13 mouse cellular contexts compared by ENCODE assay signal in the genomic region with DNA sequence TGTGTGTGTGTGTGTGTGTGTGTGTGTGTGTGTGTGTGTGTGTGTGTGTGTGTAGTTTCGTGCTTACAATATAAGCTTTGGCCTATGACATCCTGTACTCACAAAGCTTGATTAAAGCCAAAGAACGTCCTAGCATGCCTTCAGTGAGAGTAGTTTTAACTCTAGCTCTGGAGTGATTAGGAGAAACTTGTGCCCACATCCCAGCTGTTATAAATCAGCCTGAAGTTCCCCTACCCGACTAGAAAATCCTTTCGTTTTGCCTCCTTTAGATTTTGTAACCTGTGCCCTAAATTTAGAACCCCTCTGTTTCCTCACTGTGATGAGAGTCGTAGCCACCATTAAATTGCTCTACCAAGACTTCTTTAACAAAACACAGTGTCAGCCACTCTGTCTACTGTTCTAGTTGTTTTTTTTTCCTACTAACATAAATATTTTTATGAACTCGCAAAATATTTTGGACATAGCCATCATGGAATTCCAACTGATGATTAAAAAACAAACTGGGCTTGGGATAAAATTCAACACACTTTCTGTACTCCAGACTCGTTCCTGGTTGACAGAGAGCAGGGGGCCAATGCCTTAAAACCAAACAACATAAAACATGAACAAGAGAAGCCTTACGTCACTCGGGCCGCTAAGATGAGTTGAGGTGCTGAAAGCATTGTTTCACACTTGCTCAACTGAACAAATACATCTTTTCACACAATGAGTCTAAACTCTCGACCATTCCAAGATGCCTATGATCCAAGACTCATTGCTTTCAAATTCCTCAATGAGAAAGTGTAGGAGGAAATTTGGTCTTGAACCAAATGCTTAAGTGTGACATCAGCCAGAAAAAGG.
DNase-seq lines count a peak whose midpoint lies in the region; ATAC-seq and TF ChIP-seq lines count a peak whose summit lies in the region.
"Had no signal": no experiment of that assay in that cellular context is flagged by ENCODE, and none has a peak within 500 bp of the region (broad histone marks: within the 10 kb centered on the region; RNA-seq: fewer than 3 reads in every experiment).

No protein-coding gene starts in this region.

- WGBS in heart, embryonic 13.5 days, result 48% methylated on average over 11 of the region's 11 CpGs
- 64% methylated on average over 11 of the region's 11 CpGs for WGBS in heart, embryonic 10.5 days
- WGBS in liver, adult 2 months, result 68% methylated on average over 11 of the region's 11 CpGs
- 64% methylated on average over 11 of the region's 11 CpGs for WGBS in liver, embryonic 11.5 days
- 36% methylated on average over 11 of the region's 11 CpGs for WGBS in stomach, embryonic 15.5 days

- no peaks in the 10 kb centered on the region for H3K36me3 ChIP-seq in heart, embryonic 13.5 days
- H3K36me3 ChIP-seq in heart, embryonic 10.5 days, result no peaks in the 10 kb centered on the region
- H3K36me3 ChIP-seq in liver, adult 2 months (ENCODE audit: control insufficient read depth, insufficient read depth, low read length), result no peaks in the 10 kb centered on the region
- H3K36me3 ChIP-seq in liver, embryonic 11.5 days (ENCODE audit: control insufficient read depth, insufficient read depth, low read length), result no peaks in the 10 kb centered on the region
- no peaks in the 10 kb centered on the region for H3K36me3 ChIP-seq in stomach, embryonic 15.5 days
- H3K36me3 ChIP-seq: forebrain, embryonic 15.5 days; liver, embryonic 13.5 days; midbrain, embryonic 13.5 days had no signal

- DNase-seq in heart, embryonic 10.5 days (ENCODE audit: low spot score), result no peak
- DNase-seq in liver, adult 2 months (ENCODE audit: extremely low read depth, low read depth, low spot score), result peak; percentile 18
- DNase-seq in liver, embryonic 11.5 days (ENCODE audit: low spot score), result no peak
- peak; percentile 58 for DNase-seq in fibroblast of lung, adult 2 months (ENCODE audit: low read depth)
- DNase-seq in adrenal gland, adult 8-10 months, result no peak
- DNase-seq: adrenal gland, postnatal 25 days; cerebellum, adult 9-11 months; gastrocnemius, adult 2 months; liver, embryonic 13.5 days had no signal

- peaks cover 11% of the 10 kb centered on the region; the same call in 1 of the 2 replicates for H3K4me1 ChIP-seq in heart, embryonic 13.5 days
- H3K4me1 ChIP-seq in heart, embryonic 10.5 days, result no peaks in the 10 kb centered on the region
- no peaks in the 10 kb centered on the region for H3K4me1 ChIP-seq in liver, adult 2 months (ENCODE audit: control insufficient read depth, insufficient read depth, low read length)
- H3K4me1 ChIP-seq in liver, embryonic 11.5 days (replicated peaks; ENCODE audit: control insufficient read depth, insufficient read depth, low read length), result no peaks in the 10 kb centered on the region
- no peaks in the 10 kb centered on the region for H3K4me1 ChIP-seq in stomach, embryonic 15.5 days
- H3K4me1 ChIP-seq: liver, embryonic 13.5 days had no signal

- no peak overlapping the region for H3K4me2 ChIP-seq in heart, embryonic 13.5 days
- no peak overlapping the region for H3K4me2 ChIP-seq in liver, embryonic 11.5 days
- H3K4me2 ChIP-seq in stomach, embryonic 15.5 days, result no peak overlapping the region
- H3K4me2 ChIP-seq: forebrain, embryonic 15.5 days; liver, embryonic 13.5 days; midbrain, embryonic 13.5 days had no signal

- no peak overlapping the region for H3K4me3 ChIP-seq in heart, embryonic 13.5 days
- H3K4me3 ChIP-seq in heart, embryonic 10.5 days, result no peak overlapping the region
- no peak overlapping the region for H3K4me3 ChIP-seq in liver, adult 2 months (ENCODE audit: insufficient read depth, low read depth, low read length)
- H3K4me3 ChIP-seq in liver, embryonic 11.5 days (ENCODE audit: low read depth, low read length), result no peak overlapping the region
- no peak overlapping the region for H3K4me3 ChIP-seq in stomach, embryonic 15.5 days (replicated peaks)
- H3K4me3 ChIP-seq: forebrain, embryonic 15.5 days; gastrocnemius, adult 2 months; liver, embryonic 13.5 days; midbrain, embryonic 13.5 days had no signal

- ATAC-seq in heart, embryonic 13.5 days (ENCODE audit: extremely low read depth, insufficient number of reproducible peaks, low FRiP score, low TSS enrichment), result no peak
- no peak for ATAC-seq in liver, embryonic 11.5 days (replicated peaks; ENCODE audit: low FRiP score)
- no peak for ATAC-seq in stomach, embryonic 15.5 days (ENCODE audit: insufficient read depth, low FRiP score, low read depth)
- ATAC-seq: forebrain, embryonic 15.5 days; midbrain, embryonic 13.5 days had no signal

- H3K9ac ChIP-seq in heart, embryonic 13.5 days, result no peak overlapping the region
- no peak overlapping the region for H3K9ac ChIP-seq in liver, adult 2 months (ENCODE audit: low read depth, low read length)
- H3K9ac ChIP-seq in liver, embryonic 11.5 days (ENCODE audit: low read depth, low read length), result no peak overlapping the region
- no peak overlapping the region for H3K9ac ChIP-seq in stomach, embryonic 15.5 days
- H3K9ac ChIP-seq: forebrain, embryonic 15.5 days; liver, embryonic 13.5 days; midbrain, embryonic 13.5 days had no signal

- H3K27me3 ChIP-seq in heart, embryonic 13.5 days (replicated peaks), result no peaks in the 10 kb centered on the region
- H3K27me3 ChIP-seq in heart, embryonic 10.5 days (ENCODE audit: insufficient read depth, poor library complexity, severe bottlenecking), result no peaks in the 10 kb centered on the region
- H3K27me3 ChIP-seq in liver, adult 2 months (ENCODE audit: control insufficient read depth, insufficient read depth, low read length), result no peaks in the 10 kb centered on the region
- H3K27me3 ChIP-seq in liver, embryonic 11.5 days (replicated peaks; ENCODE audit: control insufficient read depth, insufficient read depth, low read length), result no peaks in the 10 kb centered on the region
- H3K27me3 ChIP-seq in stomach, embryonic 15.5 days (replicated peaks), result no peaks in the 10 kb centered on the region
- H3K27me3 ChIP-seq: forebrain, embryonic 15.5 days; liver, embryonic 13.5 days; midbrain, embryonic 13.5 days had no signal

- H3K9me3 ChIP-seq in heart, embryonic 13.5 days, result no peaks in the 10 kb centered on the region
- no peaks in the 10 kb centered on the region for H3K9me3 ChIP-seq in heart, embryonic 10.5 days
- H3K9me3 ChIP-seq in liver, embryonic 11.5 days (ENCODE audit: control insufficient read depth, low read length), result no peaks in the 10 kb centered on the region
- no peaks in the 10 kb centered on the region for H3K9me3 ChIP-seq in stomach, embryonic 15.5 days
- H3K9me3 ChIP-seq: forebrain, embryonic 15.5 days; liver, embryonic 13.5 days; midbrain, embryonic 13.5 days had no signal

- H3K79me2 ChIP-seq in liver, adult 2 months (ENCODE audit: control insufficient read depth, insufficient read depth, low read length), result no peaks in the 10 kb centered on the region

- 0 out of 2 replicates have a peak overlapping the region, but pooled peaks have one; percentile 33 for H3K27ac ChIP-seq in heart, embryonic 13.5 days (replicated peaks)
- no peak overlapping the region for H3K27ac ChIP-seq in heart, embryonic 10.5 days
- no peak overlapping the region for H3K27ac ChIP-seq in liver, adult 2 months (replicated peaks; ENCODE audit: insufficient read depth, low read depth, low read length)
- H3K27ac ChIP-seq in liver, embryonic 11.5 days (ENCODE audit: low read depth, low read length), result no peak overlapping the region
- H3K27ac ChIP-seq in stomach, embryonic 15.5 days, result peak overlapping the region; percentile 44; the same call in 1 of the 2 replicates
- H3K27ac ChIP-seq: forebrain, embryonic 15.5 days; gastrocnemius, adult 2 months; liver, embryonic 13.5 days; midbrain, embryonic 13.5 days had no signal

- no peak for TF ChIP-seq CTCF in liver, adult 2 months (IDR thresholded peaks at IDR 0.05; ENCODE audit: low read depth, low read length)

- no peak for TF ChIP-seq POLR2A in liver, adult 2 months (IDR thresholded peaks at IDR 0.05; ENCODE audit: extremely low read depth, insufficient read depth, low read length)

Comparison
In these comparisons a context has a peak if more than half of its experiments do, and no peak if none do; other contexts are left out.
1. H3K27ac ChIP-seq: peak in heart, embryonic 13.5 days (single experiment) and stomach, embryonic 15.5 days (single experiment); none in heart, embryonic 10.5 days (single experiment), liver, adult 2 months (single experiment) and liver, embryonic 11.5 days (single experiment).
2. DNase-seq: peak in liver, adult 2 months (single experiment) and fibroblast of lung, adult 2 months (single experiment); none in heart, embryonic 10.5 days (single experiment), liver, embryonic 11.5 days (single experiment) and adrenal gland, adult 8-10 months (single experiment).